Mouse (Mus musculus) cerebellum, adult 8-10 months (tissue): Measurements from ENCODE around the gene Gm20662.
"Not testable (repeated sequence)": the region's sequence is repeated elsewhere in the genome, so short reads cannot be mapped to it uniquely, and the experiment has no call there.

ENCODE experiments used
- DNase-seq: peaks from one replicate; pipeline ENCODE4 v3.0.0; 2022

Gm20662 gene

DNA sequence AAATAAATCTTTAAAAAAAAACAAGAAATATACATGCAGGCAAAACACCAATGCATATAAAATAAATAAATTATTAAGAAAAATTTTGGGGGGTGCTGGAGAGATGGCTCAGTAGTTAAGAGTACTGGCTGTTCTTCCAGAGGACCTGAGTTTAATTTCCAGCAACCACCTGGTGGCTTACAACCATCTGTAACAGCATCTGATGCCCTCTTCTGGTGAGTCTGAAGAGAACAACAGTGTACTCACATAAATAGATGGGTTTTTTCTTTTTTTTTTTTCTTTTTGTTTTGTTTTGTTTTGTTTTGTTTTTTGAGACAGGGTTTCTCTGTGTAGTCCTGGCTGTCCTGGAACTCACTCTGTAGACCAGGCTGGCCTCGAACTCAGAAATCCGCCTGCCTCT, 17.4 kb downstream of the Gm20662 start:
- not testable (repeated sequence) for DNase-seq

DNA sequence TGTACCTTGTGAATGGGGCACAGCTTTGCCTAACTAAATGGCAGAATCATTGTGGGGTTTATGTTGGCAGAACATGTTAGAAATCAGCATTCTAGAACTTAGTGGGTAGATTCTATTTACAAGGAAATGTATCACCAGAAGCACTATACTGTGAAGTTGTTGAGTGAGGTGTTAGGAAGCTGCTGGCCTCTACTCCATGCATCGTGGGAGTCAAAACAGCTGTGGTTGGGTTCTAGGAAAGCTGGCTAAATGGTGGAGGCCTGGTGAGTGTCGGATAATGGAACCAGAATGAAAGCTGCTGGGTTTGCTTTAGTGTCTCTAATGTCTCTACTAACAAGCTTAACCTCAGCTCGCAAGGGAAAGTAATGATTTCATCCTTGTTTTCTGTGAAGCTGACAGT, 21.0 kb downstream of the Gm20662 start:
- DNase-seq, result no peak

DNA sequence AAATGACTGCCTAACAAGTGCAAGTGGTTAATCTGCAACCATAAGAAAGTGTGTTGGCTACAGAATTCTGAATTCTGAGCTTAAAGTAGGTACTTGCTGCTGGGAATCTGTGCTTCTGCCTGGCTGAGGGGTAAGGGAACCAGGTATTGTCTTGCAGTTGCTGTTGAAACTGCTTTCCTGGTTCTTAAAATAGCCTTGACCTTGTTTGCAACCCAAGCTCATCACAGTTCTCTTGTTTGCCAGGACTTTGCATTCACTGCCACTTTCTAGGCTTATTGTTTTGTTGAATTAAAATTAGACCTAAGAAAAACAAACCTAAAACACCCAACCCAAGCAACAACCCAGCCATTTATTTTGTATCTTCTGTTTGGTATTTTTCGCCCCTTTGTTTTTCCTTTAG, 24.6 kb downstream of the Gm20662 start:
- no peak for DNase-seq

GRCm38 (mm10) chr9:108023216-108023615, 27.1 kb downstream of the Gm20662 start:
- no peak for DNase-seq

GRCm38 (mm10) chr9:108026584-108026983, 30.4 kb downstream of the Gm20662 start:
- DNase-seq, result no peak

DNA sequence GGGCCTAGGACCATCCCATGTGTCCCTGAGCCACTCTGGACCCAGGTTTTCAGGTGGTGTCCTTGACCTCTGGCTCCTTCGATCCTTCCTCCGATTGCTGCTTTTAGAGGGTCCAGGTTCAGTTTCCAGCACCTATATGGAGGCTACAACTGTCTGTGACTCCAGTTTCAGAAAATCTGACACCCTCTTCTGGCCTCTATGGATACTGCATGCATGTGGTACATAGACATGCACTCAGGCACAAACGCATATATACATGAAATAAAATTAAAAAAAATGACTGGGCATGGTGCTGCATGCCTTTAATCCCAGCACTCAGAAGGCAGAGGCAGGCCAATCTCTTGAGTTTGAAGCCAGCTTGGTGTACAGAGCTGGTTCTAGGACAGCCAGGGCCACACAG, 31.7 kb downstream of the Gm20662 start:
- DNase-seq, result no peak

GRCm38 (mm10) chr9:108032126-108032525, 36.0 kb downstream of the Gm20662 start:
- no peak for DNase-seq

GRCm38 (mm10) chr9:108035331-108036156, 39.4 kb downstream of the Gm20662 start:
- no peak for DNase-seq

GRCm38 (mm10) chr9:108044751-108045492, 48.8 kb downstream of the Gm20662 start:
- no peak for DNase-seq

GRCm38 (mm10) chr9:108046582-108046981, 50.4 kb downstream of the Gm20662 start:
- DNase-seq, result no peak

- DNase-seq, result no peak
Observed at GRCm38 (mm10) chr9:108047601-108048565, 51.7 kb downstream of the Gm20662 start.

GRCm38 (mm10) chr9:108048566-108048955, 52.4 kb downstream of the Gm20662 start:
- peak; percentile 43 for DNase-seq

DNA sequence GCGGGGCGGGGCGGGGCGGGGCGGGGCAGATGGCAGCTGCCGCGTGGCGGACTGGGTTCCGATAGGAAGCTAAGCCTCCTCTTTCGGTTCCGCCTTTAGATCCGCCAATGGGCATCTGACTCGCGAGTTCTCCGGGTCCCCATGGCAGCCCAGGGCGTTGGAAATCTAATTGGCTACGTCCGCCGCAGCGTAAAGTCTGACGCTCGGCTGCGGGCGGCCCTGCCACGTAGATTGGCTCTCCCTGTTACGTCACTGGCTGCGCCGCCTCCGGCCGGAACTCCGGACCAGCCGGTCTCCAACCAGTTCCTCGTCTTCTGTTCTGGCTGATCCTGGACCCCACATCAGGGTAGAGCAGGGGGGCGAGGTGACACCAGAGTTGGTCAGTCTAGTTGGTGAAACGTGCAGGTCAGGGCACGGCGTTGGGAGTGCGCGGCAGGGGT, 52.9 kb downstream of the Gm20662 start, which contains the start of gene Gmppb:
TSS of gene Gmppb (plus strand) at position 227 of the 440 bp plus-strand sequence.
- peak; percentile 92 for DNase-seq

DNA sequence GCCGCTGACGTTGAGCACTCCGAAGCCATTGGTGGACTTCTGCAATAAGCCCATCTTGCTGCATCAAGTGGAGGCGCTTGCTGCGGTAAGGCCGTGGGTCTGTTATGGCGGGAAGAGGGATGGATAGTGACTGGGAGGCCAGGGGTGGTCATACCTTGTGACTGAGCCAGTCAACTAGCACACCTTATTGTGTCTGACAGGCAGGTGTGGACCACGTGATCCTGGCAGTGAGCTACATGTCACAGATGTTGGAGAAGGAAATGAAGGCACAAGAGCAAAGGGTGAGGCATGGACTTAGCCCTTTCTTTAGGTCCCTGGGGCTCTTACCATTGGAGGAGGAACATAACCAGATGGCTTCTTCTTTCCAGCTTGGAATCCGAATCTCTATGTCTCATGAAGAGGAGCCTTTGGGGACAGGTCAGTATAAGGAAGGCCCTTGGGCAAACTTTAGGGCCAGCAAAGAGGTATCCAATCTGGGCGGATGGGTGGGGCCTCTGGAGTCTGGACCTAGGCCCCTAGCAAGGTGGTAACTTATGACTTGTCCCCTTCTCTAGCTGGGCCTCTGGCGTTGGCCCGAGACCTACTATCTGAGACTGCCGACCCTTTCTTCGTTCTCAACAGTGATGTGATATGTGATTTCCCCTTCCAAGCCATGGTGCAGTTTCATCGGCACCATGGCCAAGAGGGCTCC, 53.6 kb downstream of the Gm20662 start:
- DNase-seq, result peak; percentile 34

- peak; percentile 32 for DNase-seq
Observed at GRCm38 (mm10) chr9:108051184-108051930, 55.2 kb downstream of the Gm20662 start.

GRCm38 (mm10) chr9:108051931-108052220, 55.7 kb downstream of the Gm20662 start:
- DNase-seq, result peak; percentile 24

DNA sequence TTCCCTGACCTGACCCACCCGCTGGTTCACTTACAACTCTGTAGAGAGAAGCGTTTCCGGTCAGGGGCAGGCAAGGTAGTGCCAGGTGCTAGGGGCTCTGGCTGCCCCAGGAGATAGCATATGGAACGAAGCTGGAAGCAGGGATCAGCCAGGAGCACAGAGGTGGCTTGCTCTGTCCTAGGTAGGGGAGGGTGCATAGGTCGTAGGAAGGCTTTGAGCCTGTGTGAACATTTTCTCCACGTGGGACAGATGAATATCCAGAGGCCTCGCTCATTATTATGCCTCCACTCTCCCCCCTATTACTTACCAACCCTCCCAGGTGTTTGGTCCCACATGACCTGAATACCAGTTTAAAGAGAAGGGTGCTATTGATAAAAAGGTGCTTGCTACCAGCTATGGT, 56.3 kb downstream of the Gm20662 start:
- DNase-seq, result no peak

- peak; percentile 95 for DNase-seq
Observed at GRCm38 (mm10) chr9:108052885-108053664, 56.9 kb downstream of the Gm20662 start, which contains the start of gene Amigo3. Amigo3 (plus strand) TSS chr9:108053159.

DNA sequence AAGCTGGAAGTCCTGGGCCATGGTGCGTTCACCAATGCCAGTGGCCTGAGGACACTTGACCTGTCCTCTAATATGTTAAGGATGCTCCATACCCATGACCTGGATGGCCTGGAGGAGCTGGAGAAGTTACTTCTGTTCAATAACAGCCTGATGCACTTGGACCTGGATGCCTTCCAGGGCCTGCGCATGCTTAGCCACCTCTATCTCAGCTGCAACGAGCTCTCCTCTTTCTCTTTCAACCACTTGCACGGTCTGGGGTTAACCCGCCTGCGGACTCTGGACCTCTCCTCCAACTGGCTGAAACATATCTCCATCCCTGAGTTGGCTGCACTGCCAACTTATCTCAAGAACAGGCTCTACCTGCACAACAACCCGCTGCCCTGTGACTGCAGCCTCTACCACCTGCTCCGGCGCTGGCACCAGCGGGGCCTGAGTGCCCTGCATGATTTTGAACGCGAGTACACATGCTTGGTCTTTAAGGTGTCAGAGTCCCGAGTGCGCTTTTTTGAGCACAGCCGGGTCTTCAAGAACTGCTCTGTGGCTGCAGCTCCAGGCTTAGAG, 57.6 kb downstream of the Gm20662 start:
- peak; percentile 34 for DNase-seq

DNA sequence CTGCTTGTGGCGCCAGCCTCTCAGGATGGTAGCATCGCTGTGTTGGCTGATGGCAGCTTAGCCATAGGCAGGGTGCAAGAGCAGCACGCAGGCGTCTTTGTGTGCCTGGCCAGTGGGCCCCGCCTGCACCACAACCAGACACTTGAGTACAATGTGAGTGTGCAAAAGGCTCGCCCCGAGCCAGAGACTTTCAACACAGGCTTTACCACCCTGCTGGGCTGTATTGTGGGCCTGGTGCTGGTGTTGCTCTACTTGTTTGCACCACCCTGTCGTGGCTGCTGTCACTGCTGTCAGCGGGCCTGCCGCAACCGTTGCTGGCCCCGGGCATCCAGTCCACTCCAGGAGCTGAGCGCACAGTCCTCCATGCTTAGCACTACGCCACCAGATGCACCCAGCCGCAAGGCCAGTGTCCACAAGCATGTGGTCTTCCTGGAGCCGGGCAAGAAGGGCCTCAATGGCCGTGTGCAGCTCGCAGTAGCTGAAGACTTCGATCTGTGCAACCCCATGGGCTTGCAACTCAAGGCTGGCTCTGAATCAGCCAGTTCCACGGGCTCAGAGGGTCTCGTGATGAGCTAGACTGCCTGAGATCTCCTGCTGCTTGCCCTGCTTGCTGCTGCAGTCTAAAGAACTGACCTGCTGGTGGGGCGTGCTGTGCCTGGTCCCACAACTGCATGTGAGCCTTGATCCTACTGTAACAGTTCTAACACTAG, 58.3 kb downstream of the Gm20662 start:
- DNase-seq, result peak; percentile 23
